Mouse (Mus musculus): ENCODE data around the gene Eya3. TPM values are rescaled to one million over a fixed set of nuclear protein-coding genes. Genes with fewer than 3 reads are reported as not detected.
"Not testable (repeated sequence)": the region's sequence is repeated elsewhere in the genome, so short reads cannot be mapped to it uniquely, and the experiment has no call there.

The Eya3 gene
- polyA plus RNA-seq, 1 experiment from 2014 or later: 12.8 TPM

GRCm38 (mm10) chr4:132752992-132753391 is 114.2 kb downstream of the Eya3 start:
- no peak for TF ChIP-seq CTCF (IDR thresholded peaks at IDR 0.05; ENCODE audit: low read depth)
- Histone ChIP-seq H3K4me1 (replicated peaks; ENCODE audit: insufficient read depth, low read length) (peaks cover 6% of the 10 kb centered on the region), H3K9me3 (replicated peaks; ENCODE audit: low read length) (no peaks in the 10 kb centered on the region), H3K4me2 (ENCODE audit: low read length) (no peak overlapping the region), H3K36me3 (ENCODE audit: insufficient read depth, low read length) (no peaks in the 10 kb centered on the region), H3K9ac (ENCODE audit: low read depth, low read length) (no peak overlapping the region), H3K27me3 (ENCODE audit: insufficient read depth, low read length) (no peaks in the 10 kb centered on the region), H3K27ac (no peak overlapping the region), H3K4me3 (replicated peaks; ENCODE audit: low read depth, low read length) (no peak overlapping the region)
- ATAC-seq (replicated peaks; ENCODE audit: low FRiP score, low read depth) (no peak), DNase-seq (ENCODE audit: low spot score) (no peak)
- 69% methylated on average over 6 of the region's 6 CpGs for WGBS

DNA sequence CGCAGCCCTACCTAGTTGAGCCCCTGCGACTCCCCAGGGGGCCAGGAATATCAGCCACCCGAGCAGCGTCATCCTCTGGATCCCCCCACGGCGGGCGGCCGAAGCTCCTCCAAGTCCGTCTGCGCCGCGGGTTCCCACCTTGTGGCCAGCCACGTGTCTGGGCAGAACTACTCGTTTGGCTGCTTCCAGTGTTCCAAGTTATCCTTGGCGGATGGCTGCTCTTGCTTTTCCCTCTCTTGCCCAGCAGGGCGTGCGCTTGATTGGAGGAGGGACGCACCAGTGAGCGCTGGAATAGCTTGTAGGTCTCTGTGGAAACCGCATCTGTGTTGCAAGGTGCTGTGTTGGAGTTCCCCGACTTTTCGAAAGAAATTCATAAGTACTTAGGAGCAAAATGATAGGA is 118.2 kb downstream of the Eya3 start, which contains the start of gene Smpdl3b:
Gene Smpdl3b, minus strand, starts transcription at position 279 of the 400 bp plus-strand sequence.
- Histone ChIP-seq H3K4me2 (ENCODE audit: low read length) (peak within 1 kb of the TSS; percentile 83), H3K4me1 (replicated peaks; ENCODE audit: insufficient read depth, low read length) (peaks cover 6% of the 10 kb centered on the region), H3K27me3 (ENCODE audit: insufficient read depth, low read length) (no peaks in the 10 kb centered on the region), H3K9me3 (replicated peaks; ENCODE audit: low read length) (no peaks in the 10 kb centered on the region), H3K4me3 (replicated peaks; ENCODE audit: low read depth, low read length) (peak within 1 kb of the TSS; percentile 37), H3K27ac (0 out of 2 replicates have a peak within 1 kb of the TSS, but pooled peaks have one; percentile 15), H3K36me3 (ENCODE audit: insufficient read depth, low read length) (no peaks in the 10 kb centered on the region), H3K9ac (ENCODE audit: low read depth, low read length) (peak within 1 kb of the TSS; percentile 49)
- TF ChIP-seq CTCF (IDR thresholded peaks at IDR 0.05; ENCODE audit: low read depth): peak; percentile 69
- ATAC-seq (replicated peaks; ENCODE audit: low FRiP score, low read depth) (peak; percentile 88), DNase-seq (ENCODE audit: low spot score) (peak; percentile 93)
- under 1% methylated on average over 22 of the region's 22 CpGs for WGBS

DNA sequence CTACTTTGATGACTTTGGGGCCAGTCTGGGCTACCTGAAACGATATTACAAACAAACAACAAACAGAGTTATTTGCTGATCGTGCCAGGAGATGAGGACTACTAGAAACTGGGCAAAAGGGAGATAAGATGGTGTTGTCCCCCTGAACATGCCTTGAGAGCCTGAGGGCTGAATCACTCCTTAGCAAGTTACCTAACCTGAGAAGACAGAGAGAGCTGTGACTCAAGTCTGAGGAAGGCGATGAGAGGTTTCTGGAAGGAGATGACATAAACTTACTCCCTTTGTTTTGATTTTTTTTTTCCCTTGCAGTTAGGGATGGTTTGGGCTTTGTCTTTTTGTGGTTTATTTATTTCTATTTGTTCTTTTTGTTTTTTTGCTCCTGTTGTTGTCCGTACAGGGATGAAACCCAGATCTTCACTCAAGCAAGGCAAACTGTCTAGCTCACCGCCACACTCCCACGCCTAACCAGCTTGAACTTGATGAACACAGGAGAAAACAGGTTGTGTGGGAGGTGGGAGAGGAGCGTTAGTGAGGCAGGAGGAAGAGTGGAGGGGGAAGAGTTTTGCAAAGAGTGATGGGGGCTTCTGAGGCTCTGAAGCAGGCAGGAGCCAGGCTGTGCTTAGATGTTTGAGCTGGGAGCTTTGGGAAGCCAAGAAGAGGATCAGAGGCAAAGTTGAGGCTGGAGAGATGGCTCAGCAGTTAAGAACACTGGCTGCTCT is 119.0 kb downstream of the Eya3 start:
- 0 out of 2 replicates have a peak overlapping the region, but pooled peaks have one; percentile 15 for H3K27ac ChIP-seq
- no peaks in the 10 kb centered on the region for H3K36me3 ChIP-seq (ENCODE audit: insufficient read depth, low read length)
- 0 out of 2 replicates have a peak overlapping the region, but pooled peaks have one; percentile 83 for H3K4me2 ChIP-seq (ENCODE audit: low read length)
- DNase-seq (ENCODE audit: low spot score) (peak; percentile 57), ATAC-seq (replicated peaks; ENCODE audit: low FRiP score, low read depth) (no peak)
- no peak overlapping the region for H3K9ac ChIP-seq (ENCODE audit: low read depth, low read length)
- peaks cover 6% of the 10 kb centered on the region for H3K4me1 ChIP-seq (replicated peaks; ENCODE audit: insufficient read depth, low read length)
- 45% methylated on average over 7 of the region's 7 CpGs for WGBS
- no peak for TF ChIP-seq CTCF (IDR thresholded peaks at IDR 0.05; ENCODE audit: low read depth)
- no peaks in the 10 kb centered on the region for H3K9me3 ChIP-seq (replicated peaks; ENCODE audit: low read length)
- H3K27me3 ChIP-seq (ENCODE audit: insufficient read depth, low read length): no peaks in the 10 kb centered on the region
- no peak overlapping the region for H3K4me3 ChIP-seq (replicated peaks; ENCODE audit: low read depth, low read length)

DNA sequence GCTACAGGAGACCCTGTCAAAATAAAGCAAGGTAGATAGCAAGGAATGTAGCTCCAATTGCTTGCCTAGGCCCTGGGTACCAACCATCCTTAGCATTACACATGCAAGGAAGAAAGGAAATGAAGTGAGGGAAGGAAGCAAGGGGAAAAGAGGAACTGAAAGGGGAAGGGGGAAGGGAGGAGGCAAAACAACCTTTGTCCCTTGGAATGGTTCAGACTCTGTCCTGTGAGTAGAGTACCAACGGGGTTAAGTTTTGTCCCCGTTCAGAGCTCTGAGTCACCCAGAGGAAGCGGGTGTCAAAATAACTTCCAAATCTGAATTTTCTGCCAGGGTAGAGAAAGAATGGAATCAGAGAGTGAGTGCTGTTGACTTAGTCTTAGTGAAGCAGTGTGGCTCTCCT is 121.5 kb downstream of the Eya3 start:
- Histone ChIP-seq H3K27ac (no peak overlapping the region), H3K4me1 (replicated peaks; ENCODE audit: insufficient read depth, low read length) (peaks cover 6% of the 10 kb centered on the region), H3K9ac (ENCODE audit: low read depth, low read length) (no peak overlapping the region), H3K36me3 (ENCODE audit: insufficient read depth, low read length) (no peaks in the 10 kb centered on the region), H3K4me3 (replicated peaks; ENCODE audit: low read depth, low read length) (no peak overlapping the region), H3K9me3 (replicated peaks; ENCODE audit: low read length) (no peaks in the 10 kb centered on the region), H3K27me3 (ENCODE audit: insufficient read depth, low read length) (no peaks in the 10 kb centered on the region), H3K4me2 (ENCODE audit: low read length) (no peak overlapping the region)
- ATAC-seq (replicated peaks; ENCODE audit: low FRiP score, low read depth): no peak
- WGBS: 61% methylated on average over 3 of the region's 3 CpGs
- TF ChIP-seq CTCF (IDR thresholded peaks at IDR 0.05; ENCODE audit: low read depth): no peak
- no peak for DNase-seq (ENCODE audit: low spot score)

GRCm38 (mm10) chr4:132762602-132763001 is 123.8 kb downstream of the Eya3 start:
- ATAC-seq (replicated peaks; ENCODE audit: low FRiP score, low read depth) (no peak), DNase-seq (ENCODE audit: low spot score) (no peak)
- no peak overlapping the region for H3K4me3 ChIP-seq (replicated peaks; ENCODE audit: low read depth, low read length)
- no peaks in the 10 kb centered on the region for H3K9me3 ChIP-seq (replicated peaks; ENCODE audit: low read length)
- 58% methylated on average over 6 of the region's 6 CpGs for WGBS
- H3K4me2 ChIP-seq (ENCODE audit: low read length): no peak overlapping the region
- no peak overlapping the region for H3K27ac ChIP-seq
- no peaks in the 10 kb centered on the region for H3K36me3 ChIP-seq (ENCODE audit: insufficient read depth, low read length)
- no peak for TF ChIP-seq CTCF (IDR thresholded peaks at IDR 0.05; ENCODE audit: low read depth)
- no peaks in the 10 kb centered on the region for H3K27me3 ChIP-seq (ENCODE audit: insufficient read depth, low read length)
- H3K4me1 ChIP-seq (replicated peaks; ENCODE audit: insufficient read depth, low read length): no peaks in the 10 kb centered on the region
- H3K9ac ChIP-seq (ENCODE audit: low read depth, low read length): no peak overlapping the region

GRCm38 (mm10) chr4:132763125-132763524 is 124.3 kb downstream of the Eya3 start:
- H3K9me3 ChIP-seq (replicated peaks; ENCODE audit: low read length); H3K9ac ChIP-seq (ENCODE audit: low read depth, low read length); H3K4me2 ChIP-seq (ENCODE audit: low read length); DNase-seq (ENCODE audit: low spot score); H3K4me3 ChIP-seq (replicated peaks; ENCODE audit: low read depth, low read length); H3K4me1 ChIP-seq (replicated peaks; ENCODE audit: insufficient read depth, low read length); H3K27me3 ChIP-seq (ENCODE audit: insufficient read depth, low read length); H3K27ac ChIP-seq; ATAC-seq (replicated peaks; ENCODE audit: low FRiP score, low read depth); H3K36me3 ChIP-seq (ENCODE audit: insufficient read depth, low read length): not testable (repeated sequence)
- 0 out of 2 replicates have a peak, but pooled peaks have one; percentile 4 for TF ChIP-seq CTCF (IDR thresholded peaks at IDR 0.05; ENCODE audit: low read depth)
- 85% methylated on average over 3 of the region's 3 CpGs for WGBS

Data from kidney, postnatal 0 days (tissue).